Mouse (Mus musculus) lung, embryonic 14.5 days (tissue): ENCODE measurements at regions not wholly inside any gene's neighbourhood (a gene's known extent, or its start where the extent isn't known, plus 50 kb on each side); places are given as distances from the start of the nearest gene placed in this dataset.

Experiments
- ATAC-seq: fragments of 200-750 bp; cut with Nextera tagmentation; 2 replicates; pipeline ENCODE4 v1.8.0; 2017; ENCODE audit warnings: mild to moderate bottlenecking, moderate TSS enrichment, moderate library complexity; ENCODE audit not compliant: insufficient read depth
- DNase-seq: peaks from one replicate; pipeline ENCODE4 v3.0.0-alpha.2; 2015
- H3K27ac ChIP-seq: fragments of 300-500 bp; sonication (generic); 2 replicates; pipeline ENCODE4 v1.5.1; 2014; ENCODE audit warnings: low read depth, mild to moderate bottlenecking, moderate library complexity
- H3K27me3 ChIP-seq: fragments of 300-500 bp; sonication (generic); 2 replicates; pipeline ENCODE4 v1.6.1; 2014; ENCODE audit warnings: low read length, control low read depth; ENCODE audit not compliant: insufficient read depth
- H3K36me3 ChIP-seq: fragments of 300-500 bp; sonication (generic); 2 replicates; pipeline ENCODE4 v1.6.1; 2014; ENCODE audit warnings: control low read depth; ENCODE audit not compliant: insufficient read depth
- H3K4me1 ChIP-seq: fragments of 300-500 bp; sonication (generic); 2 replicates; pipeline ENCODE4 v1.6.1; 2014; ENCODE audit warnings: antibody characterized with exemption, control low read depth; ENCODE audit not compliant: insufficient read depth
- H3K4me2 ChIP-seq: fragments of 300-500 bp; sonication (generic); 2 replicates; pipeline ENCODE4 v1.6.1; 2014; ENCODE audit warnings: mild to moderate bottlenecking
- H3K4me3 ChIP-seq: fragments of 300-500 bp; sonication (generic); 2 replicates; pipeline ENCODE4 v1.5.1; 2014; ENCODE audit warnings: low read depth, low read length
- H3K9ac ChIP-seq: fragments of 300-500 bp; sonication (generic); 2 replicates; pipeline ENCODE4 v1.6.1; 2014
- H3K9me3 ChIP-seq: fragments of 300-500 bp; sonication (generic); 2 replicates; pipeline ENCODE4 v1.6.1; 2016; ENCODE audit warnings: low read depth, low read length, control low read depth
- CTCF ChIP-seq: IDR thresholded peaks from 2 replicates; pipeline ENCODE4 v1.5.1; 2016; ENCODE audit warnings: antibody characterized with exemption, low read depth
- WGBS: fragments of 180-500 bp; shearing (Covaris S2); extraction: QIAGEN DNeasy Blood & Tissue Kit; methylation state at CpG from one replicate; pipeline ENCODE4 v1.1.7; 2014; 5-methylcytosine and 5-hydroxymethylcytosine counted together

DNA sequence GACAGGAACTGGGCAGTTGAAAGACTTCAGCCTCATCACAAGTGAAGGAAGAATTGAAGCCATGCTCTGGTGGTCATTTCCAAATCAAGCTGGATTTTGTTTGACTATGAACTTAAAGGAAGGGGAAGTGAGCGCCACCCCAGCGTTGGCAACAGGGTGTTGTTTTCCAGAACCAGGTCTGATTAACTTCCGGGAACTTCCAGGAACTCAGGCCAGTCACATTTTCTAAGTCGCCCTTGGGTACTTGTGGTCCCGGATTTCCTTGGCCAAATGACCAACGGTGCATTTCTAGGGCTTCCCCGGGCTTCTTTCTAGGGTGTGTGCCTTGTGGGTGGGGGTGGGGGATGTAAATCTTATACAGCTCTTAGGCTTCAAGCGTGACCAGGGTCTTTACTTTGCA lies 197.4 kb downstream of the Ets1 start:
- DNase-seq = no peak
- H3K4me3 ChIP-seq = no peak overlapping the region
- H3K36me3 ChIP-seq = no peaks in the 10 kb centered on the region
- ATAC-seq = no peak
- H3K27ac ChIP-seq = no peak overlapping the region
- no peak overlapping the region for H3K4me2 ChIP-seq
- peaks cover 11% of the 10 kb centered on the region; the same call in 1 of the 2 replicates for H3K4me1 ChIP-seq
- 84% methylated on average over 8 of the region's 8 CpGs for WGBS
- no peaks in the 10 kb centered on the region for H3K27me3 ChIP-seq
- H3K9me3 ChIP-seq = no peaks in the 10 kb centered on the region
- H3K9ac ChIP-seq = no peak overlapping the region
- no peak for TF ChIP-seq CTCF

- Histone ChIP-seq H3K27me3 (no peaks in the 10 kb centered on the region), H3K4me1 (peaks cover 11% of the 10 kb centered on the region; the same call in 1 of the 2 replicates), H3K9me3 (no peaks in the 10 kb centered on the region), H3K27ac (no peak overlapping the region), H3K4me3 (no peak overlapping the region), H3K4me2 (no peak overlapping the region), H3K9ac (no peak overlapping the region), H3K36me3 (no peaks in the 10 kb centered on the region)
- ATAC-seq = no peak
- 41% methylated on average over 13 of the region's 13 CpGs for WGBS
- no peak for DNase-seq
- no peak for TF ChIP-seq CTCF
Observed at GRCm38 (mm10) chr9:32834751-32835625, 199.0 kb downstream of the Ets1 start.

DNA sequence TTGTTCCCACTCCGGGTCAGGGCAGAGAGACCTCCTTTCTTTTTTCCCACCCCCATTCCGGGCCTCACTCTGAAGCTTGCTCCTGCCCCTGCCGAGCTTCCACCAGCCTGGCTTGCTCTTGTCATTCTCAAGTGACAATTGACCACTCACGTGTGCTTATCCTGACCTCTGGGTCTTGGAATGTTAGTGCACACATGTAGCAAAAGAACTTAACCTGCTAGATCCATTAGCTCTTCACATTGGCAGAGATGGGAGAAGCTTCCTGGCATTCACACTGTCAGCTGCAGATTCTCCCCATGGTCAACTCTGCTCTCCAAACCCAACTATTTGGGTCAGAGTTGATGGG lies 199.6 kb downstream of the Ets1 start:
- H3K27ac ChIP-seq = no peak overlapping the region
- H3K4me2 ChIP-seq = no peak overlapping the region

DNA sequence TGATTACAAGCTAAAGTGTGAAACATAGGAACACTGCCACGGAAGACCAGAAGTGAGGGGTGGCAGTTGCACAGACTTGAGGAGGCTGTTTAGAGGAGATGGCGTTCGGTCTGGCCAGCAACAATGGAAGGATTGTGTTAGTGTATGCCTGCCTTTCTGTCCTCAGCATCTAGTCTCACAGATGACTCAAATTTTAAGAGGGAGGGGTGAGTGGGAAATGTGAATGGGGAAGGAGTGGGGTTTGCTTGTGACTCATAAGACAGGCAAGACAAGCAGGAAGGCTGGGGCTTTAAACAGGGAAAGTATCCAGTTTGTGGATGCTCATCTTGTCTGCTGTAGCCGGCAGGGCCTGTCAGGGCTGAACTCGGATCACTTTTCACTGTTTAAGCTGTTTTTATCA lies 200.3 kb downstream of the Ets1 start:
- H3K36me3 ChIP-seq = no peaks in the 10 kb centered on the region
- WGBS = 31% methylated on average over 5 of the region's 5 CpGs
- no peak for ATAC-seq
- H3K27ac ChIP-seq = no peak overlapping the region
- no peak overlapping the region for H3K4me2 ChIP-seq
- no peaks in the 10 kb centered on the region for H3K27me3 ChIP-seq
- no peak overlapping the region for H3K9ac ChIP-seq
- no peaks in the 10 kb centered on the region for H3K9me3 ChIP-seq
- DNase-seq = no peak
- no peak for TF ChIP-seq CTCF
- no peak overlapping the region for H3K4me3 ChIP-seq
- peaks cover 6% of the 10 kb centered on the region; the same call in 1 of the 2 replicates for H3K4me1 ChIP-seq

More for the DNA sequence above, 199.6 kb downstream of the Ets1 start:
- Histone ChIP-seq H3K4me1 (peaks cover 6% of the 10 kb centered on the region; the same call in 1 of the 2 replicates), H3K27me3 (no peaks in the 10 kb centered on the region), H3K9me3 (no peaks in the 10 kb centered on the region), H3K36me3 (no peaks in the 10 kb centered on the region), H3K9ac (no peak overlapping the region), H3K4me3 (no peak overlapping the region)
- TF ChIP-seq CTCF = no peak
- DNase-seq = no peak
- 20% methylated on average over 4 of the region's 4 CpGs for WGBS
- no peak for ATAC-seq

DNA sequence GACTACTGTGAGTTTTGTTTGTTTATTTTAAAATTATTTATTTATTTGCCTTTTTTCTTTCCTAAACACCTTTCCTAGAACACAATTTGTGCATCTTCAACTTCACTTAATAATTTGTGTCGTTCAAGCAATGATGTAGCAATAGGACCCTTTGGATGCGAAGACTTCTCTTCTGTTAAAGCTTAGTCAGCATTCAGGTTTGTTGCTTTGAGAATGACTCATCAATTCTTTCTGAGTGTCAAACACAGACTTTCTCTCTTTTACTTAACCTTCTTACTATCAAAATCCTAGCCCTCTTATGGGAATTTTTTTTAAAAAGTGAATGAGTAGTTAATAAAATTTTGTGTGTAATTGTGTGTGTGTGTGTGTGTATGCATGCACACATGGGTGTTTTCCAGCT lies 211.3 kb downstream of the Ets1 start:
- no peak overlapping the region for H3K9ac ChIP-seq
- ATAC-seq = no peak
- no peak for TF ChIP-seq CTCF

GRCm38 (mm10) chr9:32852282-32852681 lies 216.3 kb downstream of the Ets1 start:
- no peak for TF ChIP-seq CTCF
- Histone ChIP-seq H3K9me3 (no peaks in the 10 kb centered on the region), H3K27me3 (no peaks in the 10 kb centered on the region), H3K4me3 (no peak overlapping the region), H3K4me2 (no peak overlapping the region), H3K36me3 (no peaks in the 10 kb centered on the region), H3K9ac (no peak overlapping the region), H3K27ac (no peak overlapping the region), H3K4me1 (no peaks in the 10 kb centered on the region)
- ATAC-seq = no peak
- WGBS = 57% methylated on average over 3 of the region's 3 CpGs
- DNase-seq = no peak

More for the DNA sequence above, 211.3 kb downstream of the Ets1 start:
- no peaks in the 10 kb centered on the region for H3K36me3 ChIP-seq
- H3K4me3 ChIP-seq = no peak overlapping the region
- H3K4me1 ChIP-seq = no peaks in the 10 kb centered on the region
- H3K9me3 ChIP-seq = no peaks in the 10 kb centered on the region
- no peak for DNase-seq
- 77% methylated on average over 2 of the region's 2 CpGs for WGBS
- H3K27ac ChIP-seq = no peak overlapping the region
- H3K27me3 ChIP-seq = no peaks in the 10 kb centered on the region
- no peak overlapping the region for H3K4me2 ChIP-seq

DNA sequence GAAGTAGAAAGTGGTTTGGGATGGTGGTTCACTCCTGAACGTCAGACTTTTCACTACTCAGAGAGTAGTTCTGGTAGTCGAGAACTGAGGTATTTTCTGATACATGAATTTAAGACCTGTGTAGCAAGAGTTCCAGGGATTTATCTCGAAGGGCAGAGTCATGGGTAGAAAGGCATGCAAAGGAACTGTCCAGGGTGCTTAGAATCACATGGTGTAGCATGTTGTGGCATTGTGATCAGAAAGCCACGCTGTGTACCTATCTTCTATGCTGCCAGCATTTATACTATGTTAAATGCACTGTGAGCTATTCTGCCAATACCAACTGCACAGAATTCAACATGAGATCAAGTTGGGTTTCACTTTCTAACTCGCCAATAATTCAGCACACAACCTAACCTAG lies 227.3 kb downstream of the Ets1 start:
- no peak for TF ChIP-seq CTCF
- Histone ChIP-seq H3K4me1 (no peaks in the 10 kb centered on the region), H3K4me3 (no peak overlapping the region), H3K36me3 (no peaks in the 10 kb centered on the region), H3K27ac (no peak overlapping the region), H3K4me2 (no peak overlapping the region), H3K9me3 (no peaks in the 10 kb centered on the region), H3K9ac (no peak overlapping the region), H3K27me3 (no peaks in the 10 kb centered on the region)
- WGBS = 60% methylated on average over 5 of the region's 5 CpGs
- ATAC-seq = no peak
- peak; percentile 81 for DNase-seq
